Mouse (Mus musculus): Measurements from ENCODE around the gene 1190005I06Rik.
A peak's percentile ranks its signal among the peaks of the same experiment; 100 is the strongest.
"Not testable (repeated sequence)": the region's sequence is repeated elsewhere in the genome, so short reads cannot be mapped to it uniquely, and the experiment has no call there.

The 1190005I06Rik gene

DNA sequence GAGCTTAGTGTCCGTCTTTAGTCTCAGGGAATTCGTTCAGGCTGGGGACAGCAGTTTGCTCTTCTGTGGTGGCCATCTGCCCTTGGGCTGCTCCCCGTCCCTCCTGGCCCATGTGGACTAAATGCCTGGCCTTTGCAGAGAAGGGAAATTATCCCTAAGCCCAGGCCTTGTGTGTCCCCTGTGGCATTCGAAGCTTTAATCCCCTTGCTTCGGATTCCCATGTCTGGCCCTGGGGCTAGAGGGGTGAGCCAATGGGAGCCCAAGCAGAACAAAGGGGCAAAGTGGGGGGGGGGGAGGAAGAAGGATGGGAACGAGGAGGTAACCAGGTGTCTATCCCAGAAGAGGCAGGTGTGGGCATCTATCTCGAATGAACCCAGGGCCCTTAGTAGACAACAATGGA lies at the start of gene 1190005I06Rik:
Gene 1190005I06Rik (minus strand): TSS at position 101 of the 400 bp plus-strand sequence.
- no peak for DNase-seq

DNA sequence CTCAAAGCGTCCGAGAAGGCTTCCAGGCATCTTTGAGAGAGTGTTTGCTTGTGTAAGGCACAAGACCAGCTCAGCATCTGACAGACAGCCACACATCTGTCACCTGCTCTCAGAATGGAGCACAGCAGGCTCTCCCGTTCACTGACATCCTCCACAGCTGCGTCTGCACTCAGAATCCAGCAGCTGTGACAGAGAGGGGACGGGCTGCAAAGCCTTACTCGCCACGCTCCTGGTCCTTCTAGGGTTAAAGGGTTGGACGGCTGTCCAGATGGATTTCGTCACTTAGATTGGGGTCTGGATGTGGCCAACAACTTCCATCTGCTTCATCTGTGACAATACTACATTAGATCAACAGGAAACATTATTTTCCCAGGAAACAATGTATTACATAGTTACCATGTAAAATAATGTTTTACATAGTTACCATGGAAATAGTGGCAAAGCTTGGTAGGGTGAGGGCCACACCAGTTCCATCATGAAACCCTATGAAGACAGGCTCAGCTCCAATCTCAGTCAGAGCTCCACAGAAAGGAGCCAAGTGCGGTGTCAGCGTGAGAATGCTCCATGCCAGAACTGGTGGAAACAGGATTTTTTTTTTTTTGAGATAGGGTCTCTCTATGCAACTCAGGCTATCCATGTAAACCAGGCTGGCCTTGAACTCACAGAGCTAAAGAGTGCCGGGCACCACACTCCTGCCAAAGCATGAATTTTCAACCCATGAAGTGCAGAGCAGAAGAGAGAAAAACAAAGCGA lies 49.1 kb upstream of the 1190005I06Rik start:
- no peak for DNase-seq

DNA sequence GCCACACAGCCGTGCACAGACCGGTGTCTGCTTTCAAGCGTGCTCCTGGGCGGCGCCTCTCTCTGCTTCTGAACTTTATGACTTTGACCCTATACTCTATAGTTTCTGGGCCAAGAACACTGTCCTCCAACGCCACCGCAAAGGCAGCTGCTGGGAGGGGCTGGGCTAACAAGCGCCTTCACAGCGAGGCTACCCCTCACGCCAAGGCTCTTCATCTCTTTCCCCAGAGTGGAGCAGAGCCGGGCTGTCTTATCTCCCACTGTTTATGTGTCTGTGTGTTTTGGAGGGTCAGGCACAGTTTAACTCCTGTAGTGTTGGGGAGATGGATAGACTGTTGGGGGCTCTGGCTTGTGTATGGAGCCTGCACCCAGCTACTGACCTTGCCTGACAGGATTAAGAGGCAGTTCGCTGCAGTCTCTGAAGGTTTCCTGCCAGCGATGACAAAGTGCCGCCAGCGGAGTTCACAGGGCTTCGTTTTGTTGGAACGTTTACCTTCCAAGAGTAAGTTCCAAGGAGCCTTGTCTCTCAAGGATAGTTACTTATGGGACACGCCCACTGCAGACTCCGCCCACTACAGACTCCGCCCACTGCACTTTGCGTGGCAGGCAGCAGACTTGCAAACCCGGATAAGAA lies 46.5 kb upstream of the 1190005I06Rik start:
- DNase-seq, result no peak

DNA sequence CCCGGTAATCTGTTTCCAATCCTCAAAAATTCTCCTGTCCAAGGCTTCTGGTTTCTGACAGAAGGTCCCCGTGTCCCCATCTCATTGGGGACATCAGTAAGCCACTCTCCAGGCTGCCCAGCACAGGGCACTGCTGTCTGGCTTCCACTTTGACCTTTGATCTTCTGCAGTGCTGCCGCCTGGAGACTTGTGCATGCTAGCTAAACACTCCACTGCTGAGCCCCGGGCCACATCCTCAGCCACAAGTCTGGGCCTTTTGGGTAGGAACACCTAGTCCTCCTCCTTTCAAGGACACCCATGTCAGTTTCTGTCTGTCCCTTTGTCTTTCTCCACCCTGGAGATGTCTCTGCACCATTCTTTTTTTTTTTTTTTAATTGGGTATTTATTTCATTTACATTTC lies 45.5 kb upstream of the 1190005I06Rik start:
- no peak for DNase-seq

DNA sequence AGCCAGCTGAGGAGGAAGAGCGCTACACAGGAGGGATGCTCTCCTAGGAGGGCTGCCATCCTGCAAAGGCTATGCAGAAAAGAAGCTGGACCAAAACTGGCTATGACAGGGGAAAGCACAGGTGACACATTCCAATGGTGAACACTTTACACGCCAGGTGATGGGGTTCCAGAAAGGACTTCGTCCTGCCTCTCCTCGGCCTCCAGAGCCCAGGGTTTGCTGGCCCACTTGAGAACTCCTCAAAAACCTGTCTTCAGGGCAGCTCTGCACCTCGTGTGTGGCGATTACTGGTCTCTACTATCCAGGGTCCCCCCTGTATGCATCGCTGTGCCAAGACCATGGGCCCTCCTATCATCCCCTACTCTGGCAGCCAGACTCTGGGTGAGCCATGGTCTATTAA lies 41.1 kb upstream of the 1190005I06Rik start:
- no peak for DNase-seq

DNA sequence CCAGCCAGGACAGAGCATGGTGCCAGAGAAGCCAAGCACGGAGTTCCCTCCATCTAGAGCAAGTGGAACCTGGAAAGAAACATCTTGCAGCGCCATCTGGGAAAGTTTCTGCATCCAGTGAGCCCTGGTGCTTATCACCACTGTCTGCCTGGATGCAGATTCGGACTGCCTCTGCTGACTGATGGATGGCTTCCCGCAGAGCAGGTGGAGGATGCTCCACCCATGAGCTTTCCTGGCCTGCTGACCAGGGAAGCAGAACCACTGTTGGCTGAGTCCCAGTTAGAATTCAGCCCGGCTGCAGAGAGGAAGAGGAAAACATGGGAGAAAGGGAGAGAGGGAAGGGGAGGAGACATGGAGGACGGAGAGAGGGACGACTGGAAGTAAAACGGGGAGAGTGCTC lies 40.4 kb upstream of the 1190005I06Rik start:
- no peak for DNase-seq

DNA sequence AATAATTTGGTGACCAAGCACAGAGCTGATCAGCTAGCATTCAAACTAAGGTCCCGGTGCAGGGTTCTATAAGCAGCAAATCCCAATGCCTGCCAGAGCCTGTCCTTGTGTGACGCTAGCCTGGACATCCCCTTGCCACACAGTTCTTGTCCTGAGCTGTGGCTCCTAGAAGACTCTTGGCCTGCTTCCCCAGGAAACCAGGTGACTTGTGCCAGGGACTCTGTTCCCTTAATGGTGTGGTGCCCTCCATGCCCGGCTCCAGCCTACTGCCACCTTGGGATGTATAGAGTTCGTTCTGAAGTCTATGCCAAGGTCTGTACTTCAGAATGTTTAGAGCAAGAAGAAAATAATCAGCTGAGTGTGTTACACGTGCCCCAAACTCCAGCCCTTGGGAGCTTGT lies 39.1 kb upstream of the 1190005I06Rik start:
- DNase-seq, result no peak

DNA sequence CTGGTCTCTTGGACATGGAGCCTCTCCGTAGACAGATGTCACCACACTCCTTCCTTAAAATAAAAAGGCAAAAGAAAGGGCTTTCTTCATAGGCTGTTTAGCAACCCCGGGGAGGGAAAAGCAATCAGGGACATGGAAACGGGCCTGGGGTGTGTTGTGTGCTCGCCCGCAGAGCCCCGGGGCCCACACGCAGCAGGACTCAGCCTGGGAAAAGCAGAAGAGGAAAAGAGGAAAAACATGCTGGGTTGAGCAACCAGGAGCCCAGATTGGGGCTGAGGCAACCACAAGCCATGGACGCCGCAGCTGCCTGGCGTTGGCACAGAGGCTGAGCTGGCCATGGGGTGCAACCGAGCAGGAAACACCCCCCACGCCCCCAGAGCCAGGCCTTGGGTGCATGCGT lies 38.6 kb upstream of the 1190005I06Rik start:
- DNase-seq, result no peak

DNA sequence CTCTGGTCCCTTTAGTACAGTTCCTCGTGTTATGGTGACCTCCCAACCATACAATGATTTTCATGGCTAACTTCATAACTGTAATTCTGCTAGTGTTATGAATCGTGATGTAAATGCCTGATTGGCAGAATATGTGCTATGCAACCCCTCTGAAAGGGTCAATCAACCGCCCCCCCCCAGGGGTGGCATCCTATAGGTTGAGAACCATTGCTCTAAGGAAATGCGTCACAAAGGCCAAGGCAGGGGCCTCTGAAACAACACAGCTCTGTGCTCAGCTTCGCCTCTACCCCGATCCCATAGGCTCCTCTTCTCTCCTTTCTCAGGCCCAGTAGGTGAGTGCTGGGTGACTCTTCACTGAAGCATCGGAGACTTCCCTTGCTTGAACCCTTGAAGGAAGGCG lies 38.2 kb upstream of the 1190005I06Rik start:
- no peak for DNase-seq

DNA sequence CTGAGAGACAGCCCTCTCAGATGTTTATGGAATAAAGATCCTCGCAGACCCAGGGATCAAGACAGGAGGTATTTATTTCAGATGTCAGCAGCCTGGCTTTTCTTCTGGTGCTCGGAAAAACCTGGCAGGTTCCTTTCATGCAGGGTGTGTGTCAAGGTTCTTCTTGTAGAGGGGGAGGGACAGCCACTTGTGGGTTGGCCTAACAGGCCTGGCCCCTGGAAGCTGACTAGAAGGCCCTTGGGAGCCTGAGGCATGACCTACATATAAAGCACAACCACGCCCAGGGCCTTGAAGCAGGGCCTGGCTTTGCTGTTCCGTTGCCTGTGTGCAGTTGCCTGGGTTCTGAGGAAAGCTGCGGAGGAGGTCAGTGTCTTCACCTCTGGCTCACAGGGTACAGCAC lies 37.7 kb upstream of the 1190005I06Rik start:
- no peak for DNase-seq

DNA sequence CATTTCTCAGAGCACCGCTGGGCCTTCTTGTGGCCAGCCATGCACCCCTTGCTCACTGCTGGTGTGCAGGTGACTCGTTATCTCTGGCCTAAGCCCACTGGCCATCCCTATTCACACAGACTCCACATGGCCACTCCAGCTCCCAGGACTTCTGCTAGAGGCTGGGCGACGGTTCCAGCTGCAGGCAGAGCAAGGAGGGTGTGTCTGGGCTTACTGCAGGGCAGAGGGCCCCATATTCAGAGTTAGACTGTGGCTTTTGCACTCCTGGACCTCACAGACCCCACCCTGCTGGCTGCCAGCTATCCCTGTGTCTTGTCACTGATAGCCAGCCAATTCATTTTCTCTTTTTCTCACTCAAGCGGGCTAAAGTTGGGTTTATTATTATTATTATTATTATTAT lies 36.6 kb upstream of the 1190005I06Rik start:
- DNase-seq, result no peak

DNA sequence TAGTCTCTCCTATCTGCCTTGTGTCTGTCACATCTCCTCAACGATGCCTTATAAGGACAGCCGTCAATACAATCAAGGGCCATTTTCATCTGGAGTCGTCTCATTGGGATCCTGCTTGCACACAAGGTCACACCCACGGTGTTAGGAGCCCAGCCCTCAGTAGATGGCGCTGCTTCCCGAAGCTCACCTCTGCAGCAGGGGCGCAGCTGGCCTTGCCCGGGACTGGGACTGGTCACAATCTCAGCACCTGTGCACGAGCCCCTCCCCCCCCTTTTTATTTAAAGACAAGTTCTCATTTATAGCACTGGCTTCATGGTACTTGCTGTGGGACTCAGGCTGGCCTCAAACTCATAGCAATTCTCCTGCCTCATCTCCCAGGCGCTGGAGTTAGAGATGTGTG lies 36.2 kb upstream of the 1190005I06Rik start:
- DNase-seq, result no peak

DNA sequence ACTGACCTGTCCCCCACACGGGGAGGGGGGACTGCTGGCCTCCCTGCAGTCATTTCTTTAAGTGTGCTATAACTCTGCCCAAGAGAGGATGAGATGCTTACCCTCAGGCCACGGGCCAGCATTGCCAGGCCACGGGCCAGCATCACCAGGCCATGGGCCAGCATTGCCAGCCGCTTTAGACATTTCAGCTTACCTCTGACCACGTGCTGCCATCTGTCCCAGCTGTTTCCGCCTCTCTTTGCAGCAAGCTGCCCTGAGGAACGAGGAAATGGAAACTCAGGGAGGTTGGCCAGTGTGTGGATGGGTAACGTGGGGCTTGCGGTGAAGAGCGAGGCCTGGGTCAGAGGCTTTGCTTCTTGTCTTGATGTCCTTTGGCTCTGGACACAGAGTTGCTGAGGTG lies 33.7 kb upstream of the 1190005I06Rik start:
- DNase-seq, result no peak

DNA sequence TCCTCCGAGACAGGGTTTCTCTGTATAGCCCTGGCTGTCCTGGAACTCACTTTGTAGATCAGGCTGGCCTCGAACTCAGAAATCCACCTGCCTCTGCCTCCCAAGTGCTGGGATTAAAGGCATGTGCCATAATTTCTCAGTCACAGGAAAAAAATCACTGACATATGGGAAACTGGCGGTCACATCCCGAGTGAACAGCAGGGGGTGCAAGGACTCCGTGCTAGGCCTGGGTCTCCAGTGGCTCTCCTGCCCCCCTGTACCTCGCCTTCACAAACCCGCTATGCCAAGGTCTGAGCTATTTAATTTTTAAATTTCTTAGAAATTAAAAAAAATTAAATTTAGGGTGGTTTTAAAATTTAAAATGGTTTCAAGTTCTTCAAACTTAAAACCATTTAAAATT lies 33.0 kb upstream of the 1190005I06Rik start:
- not testable (repeated sequence) for DNase-seq

DNA sequence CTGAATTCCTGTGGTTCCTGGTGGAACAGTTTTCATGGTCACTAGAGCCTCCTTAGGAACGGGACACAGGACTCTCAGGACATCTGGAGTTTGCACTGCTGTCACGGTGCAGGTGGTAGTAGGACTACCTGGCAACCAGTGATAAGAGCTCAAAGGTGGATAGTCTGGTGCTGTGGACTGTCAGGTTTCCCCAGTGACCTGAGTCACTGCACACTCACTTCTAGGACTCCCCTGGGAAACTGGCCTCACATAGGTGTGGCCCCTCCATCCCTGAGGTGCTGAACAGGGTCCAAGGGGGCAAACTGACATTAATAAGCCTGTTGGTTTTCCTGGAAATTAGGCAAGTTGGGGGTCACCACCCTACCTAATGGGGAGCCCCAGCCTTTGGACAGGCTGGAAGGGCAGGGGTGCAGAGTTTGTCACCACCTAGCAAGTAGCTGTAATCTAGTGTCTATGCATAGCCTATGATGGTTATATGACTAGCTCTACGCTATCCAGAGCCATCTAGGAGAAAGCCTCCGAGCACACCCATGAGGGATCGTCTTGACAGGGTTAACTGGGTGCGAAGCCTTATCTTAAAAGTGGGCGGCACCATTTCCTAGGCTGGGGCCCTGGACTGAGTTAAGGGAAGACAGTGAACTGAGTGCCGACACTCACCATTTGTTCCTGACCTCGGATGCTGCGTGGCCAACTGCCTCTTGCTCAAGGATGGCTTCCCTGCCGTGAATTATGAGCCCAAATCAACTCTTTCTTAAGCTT lies 32.4 kb upstream of the 1190005I06Rik start:
- DNase-seq, result no peak

DNA sequence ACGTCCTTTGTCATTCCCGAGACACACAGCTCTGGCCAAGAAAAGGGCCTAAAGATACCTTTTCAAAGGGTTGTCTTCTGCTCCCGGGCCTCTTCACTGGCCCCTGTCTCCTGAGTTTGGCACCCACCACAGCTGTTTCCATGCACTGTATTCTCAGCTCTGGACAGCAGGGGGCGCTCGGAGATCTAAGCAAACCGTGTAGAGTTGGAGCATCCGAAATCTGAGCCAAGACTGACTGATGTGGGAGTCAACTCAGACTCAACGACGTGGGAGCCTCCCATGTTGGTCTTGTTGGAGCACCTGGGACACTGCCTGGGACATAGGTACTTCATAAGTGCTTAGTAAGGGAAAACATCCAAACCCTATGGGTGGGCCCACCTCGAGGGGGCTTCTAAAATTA lies 31.0 kb upstream of the 1190005I06Rik start:
- DNase-seq, result peak; percentile 66

DNA sequence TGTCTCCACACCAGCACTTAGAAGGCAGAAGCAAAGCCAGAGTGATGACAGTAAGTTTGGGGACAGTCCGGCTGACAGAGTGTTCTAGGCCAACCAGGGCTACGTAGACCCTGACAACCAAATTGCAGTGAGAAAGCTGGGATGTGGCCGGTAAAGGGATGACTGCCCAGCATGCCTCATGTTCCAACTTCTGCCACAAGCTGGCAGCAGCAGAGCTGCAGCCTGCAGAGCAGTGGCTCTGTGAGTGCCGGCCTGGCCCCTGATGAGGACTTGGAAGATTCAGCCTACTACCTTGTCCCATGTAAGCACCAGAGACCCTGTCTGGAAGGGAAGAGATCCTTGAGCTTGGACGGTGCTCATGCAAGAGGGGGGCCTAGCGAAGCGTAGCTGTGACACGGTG lies 28.3 kb upstream of the 1190005I06Rik start:
- no peak for DNase-seq

DNA sequence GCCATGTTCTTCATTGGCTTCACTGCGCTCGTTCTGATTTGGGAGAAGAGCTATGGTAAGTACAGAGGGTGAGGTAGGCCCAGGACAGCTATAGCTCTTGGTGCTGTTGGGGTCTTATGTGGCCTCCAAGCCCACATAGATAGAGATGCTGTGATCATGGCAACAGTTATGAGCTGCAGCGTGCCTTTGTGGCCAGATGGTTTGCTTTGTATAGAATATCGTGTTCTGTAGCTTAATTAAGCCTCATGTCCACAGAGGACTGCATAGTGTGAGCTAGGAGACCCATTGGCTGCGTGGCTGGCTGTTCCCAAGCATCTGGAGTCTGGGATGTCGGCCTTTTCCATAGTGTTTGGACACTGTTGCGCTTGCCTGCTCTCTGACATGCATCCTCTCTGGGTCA lies 25.9 kb upstream of the 1190005I06Rik start:
- DNase-seq, result no peak

DNA sequence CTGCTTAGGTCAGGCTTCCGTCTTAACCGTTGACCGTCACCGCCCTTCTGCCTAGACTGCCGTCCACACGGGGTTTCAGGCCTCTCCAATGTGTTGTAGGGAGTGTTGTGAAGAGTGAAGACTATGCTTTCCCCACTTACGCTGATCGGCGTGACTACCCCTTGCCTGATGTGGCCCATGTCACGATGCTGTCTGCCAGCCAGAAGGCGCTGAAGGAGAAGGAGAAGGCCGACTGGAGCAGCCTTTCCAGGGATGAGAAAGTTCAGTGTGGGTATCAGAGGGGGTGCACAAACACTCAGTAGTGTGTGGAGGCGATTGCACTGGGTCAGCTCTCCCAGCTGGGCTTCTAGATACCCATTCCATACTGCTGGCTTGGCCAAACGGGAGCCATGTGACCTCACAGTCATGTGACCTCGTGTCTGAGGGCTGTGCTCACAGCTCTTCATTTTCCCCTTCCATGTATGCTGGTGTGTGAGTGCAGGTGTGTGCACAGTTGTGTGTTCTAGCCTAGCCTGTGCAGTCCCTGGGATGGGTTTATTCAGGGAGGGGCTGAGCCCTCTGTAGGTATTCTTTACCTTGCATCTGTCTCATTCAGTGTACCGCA lies 25.3 kb upstream of the 1190005I06Rik start:
- DNase-seq, result no peak

DNA sequence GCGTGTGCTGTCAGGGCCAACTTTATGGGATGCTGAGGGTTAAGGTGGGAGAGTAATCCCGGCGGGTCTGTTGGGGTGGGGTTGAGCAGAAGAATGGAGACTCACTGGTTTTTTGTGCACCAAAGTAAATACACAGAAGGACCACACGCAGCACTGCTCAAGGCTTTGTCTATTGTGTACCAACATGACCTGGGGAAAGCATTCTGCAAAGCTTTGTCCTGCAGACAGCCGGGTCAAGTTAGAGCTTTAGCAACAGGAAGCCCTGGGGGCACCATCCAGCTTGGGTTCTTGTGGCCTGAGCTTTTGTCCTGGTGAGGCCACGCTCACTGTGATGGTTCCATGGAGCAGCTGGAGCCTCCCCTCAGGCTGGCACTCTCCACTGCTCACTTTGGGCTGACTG lies 24.3 kb upstream of the 1190005I06Rik start:
- DNase-seq, result peak; percentile 7

DNA sequence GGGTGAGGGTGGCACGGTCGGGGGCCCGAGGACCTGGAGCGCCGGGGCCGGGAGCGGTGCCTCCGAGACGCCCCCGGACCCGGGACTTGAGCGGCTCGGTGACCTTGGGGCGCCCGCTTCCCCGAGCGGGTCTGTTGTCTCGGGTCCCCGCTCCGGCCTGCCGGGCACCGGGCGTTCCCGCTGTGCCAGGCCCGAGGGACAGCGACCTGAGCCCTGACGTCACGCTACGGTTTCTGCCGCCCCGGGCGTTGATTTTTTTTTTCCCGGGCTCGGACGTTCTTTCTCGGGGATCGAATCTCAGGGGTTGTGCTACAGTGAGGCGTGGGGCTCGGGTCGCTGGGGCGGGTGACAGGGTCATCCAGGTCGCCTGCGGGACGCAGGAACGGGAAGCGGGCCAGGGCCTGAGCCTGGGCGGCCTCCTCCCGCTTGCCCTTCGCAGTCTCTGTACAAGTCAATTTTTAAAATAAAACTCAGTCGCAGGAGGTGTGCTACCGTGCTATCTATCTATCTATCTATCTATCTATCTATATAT lies 21.0 kb upstream of the 1190005I06Rik start, which contains the start of gene Emc8:
Gene Emc8 (minus strand): TSS at position 200 of the 532 bp plus-strand sequence.
- DNase-seq, result no peak

DNA sequence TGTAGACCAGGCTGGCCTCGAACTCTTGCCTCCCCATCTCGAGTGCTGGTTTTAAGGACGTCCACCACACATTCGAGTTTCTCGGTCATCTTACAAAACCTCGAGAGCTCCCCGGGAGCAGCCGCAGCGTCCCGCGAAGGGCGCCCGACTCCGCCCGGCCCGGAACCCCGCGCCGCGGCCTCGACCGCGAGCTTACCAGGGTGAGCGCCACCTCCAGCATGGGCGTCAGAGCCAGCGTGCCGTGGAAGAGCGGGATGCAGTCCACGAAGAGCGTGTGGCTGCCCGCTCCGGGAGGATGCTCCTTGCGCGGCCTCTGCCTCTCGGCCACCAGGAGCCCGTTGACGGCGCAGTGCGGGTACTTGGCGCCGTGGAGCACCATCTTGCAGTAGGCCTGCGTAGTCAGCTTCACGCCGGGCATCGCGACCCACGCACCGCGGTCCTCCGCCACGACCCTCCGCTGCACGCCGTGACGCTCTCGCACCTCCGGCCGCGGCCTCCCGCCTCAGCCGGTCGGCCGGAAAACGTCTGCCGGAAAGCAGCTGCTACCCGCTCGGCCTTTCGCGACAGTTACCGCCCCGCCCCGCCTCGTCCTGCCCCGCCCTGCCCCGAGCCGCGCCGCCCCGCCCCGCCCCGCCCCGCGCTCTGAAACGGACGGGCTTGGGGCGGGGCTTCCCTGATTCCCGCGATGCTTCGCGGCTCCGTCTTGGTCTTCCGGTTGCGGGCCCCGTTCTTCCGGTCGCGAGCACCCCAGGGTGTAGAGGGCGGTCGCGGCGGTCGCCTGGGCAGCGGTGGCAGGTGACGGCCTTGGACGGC lies 20.3 kb upstream of the 1190005I06Rik start, which contains the start of the genes Gm27021 and Cox4i1:
Gene Gm27021 (minus strand): TSS at position 519 of the 813 bp plus-strand sequence.
Gene Cox4i1 (plus strand): TSS at position 662 of the 813 bp plus-strand sequence.
- DNase-seq, result peak; percentile 94

All from cerebellum, adult 9-11 months (tissue).